Mouse (Mus musculus): ENCODE data around the gene Supt7l.
"Not testable (repeated sequence)": the region's sequence is repeated elsewhere in the genome, so short reads cannot be mapped to it uniquely, and the experiment has no call there.

Gene Supt7l

GRCm38 (mm10) chr5:31527707-31528106, at the start of gene Supt7l:
Supt7l (minus strand) TSS chr5:31527807.
- DNase-seq (ENCODE audit: low spot score), result not testable (repeated sequence)

GRCm38 (mm10) chr5:31576539-31576975, 49.0 kb upstream of the Supt7l start:
- DNase-seq (ENCODE audit: low spot score), result peak; percentile 82

- no peak for DNase-seq (ENCODE audit: low spot score)
Observed at GRCm38 (mm10) chr5:31573722-31574121, 46.1 kb upstream of the Supt7l start.

- peak; percentile 34 for DNase-seq (ENCODE audit: low spot score)
Observed at GRCm38 (mm10) chr5:31571023-31571608, 43.5 kb upstream of the Supt7l start.

GRCm38 (mm10) chr5:31567951-31568657, 40.5 kb upstream of the Supt7l start:
- DNase-seq (ENCODE audit: low spot score), result no peak

- DNase-seq (ENCODE audit: low spot score), result no peak
Observed at GRCm38 (mm10) chr5:31566457-31566856, 38.9 kb upstream of the Supt7l start.

- DNase-seq (ENCODE audit: low spot score), result no peak
Observed at GRCm38 (mm10) chr5:31566026-31566425, 38.4 kb upstream of the Supt7l start.

- peak; percentile 62 for DNase-seq (ENCODE audit: low spot score)
Observed at GRCm38 (mm10) chr5:31564976-31565375, 37.4 kb upstream of the Supt7l start.

GRCm38 (mm10) chr5:31563905-31564304, 36.3 kb upstream of the Supt7l start:
- DNase-seq (ENCODE audit: low spot score), result no peak

- DNase-seq (ENCODE audit: low spot score), result peak; percentile 87
Observed at GRCm38 (mm10) chr5:31563496-31563895, 35.9 kb upstream of the Supt7l start.

- DNase-seq (ENCODE audit: low spot score), result no peak
Observed at GRCm38 (mm10) chr5:31562036-31562666, 34.5 kb upstream of the Supt7l start.

- DNase-seq (ENCODE audit: low spot score), result no peak
Observed at GRCm38 (mm10) chr5:31560352-31560751, 32.7 kb upstream of the Supt7l start.

GRCm38 (mm10) chr5:31559401-31559800, 31.8 kb upstream of the Supt7l start:
- no peak for DNase-seq (ENCODE audit: low spot score)

- peak; percentile 10 for DNase-seq (ENCODE audit: low spot score)
Observed at GRCm38 (mm10) chr5:31535228-31535627, 7.6 kb upstream of the Supt7l start.

GRCm38 (mm10) chr5:31528560-31528959, 953 bp upstream of the Supt7l start:
- DNase-seq (ENCODE audit: low spot score), result peak; percentile 24

GRCm38 (mm10) chr5:31527117-31527680, 408 bp downstream of the Supt7l start:
- peak; percentile 34 for DNase-seq (ENCODE audit: low spot score)

- peak; percentile 82 for DNase-seq (ENCODE audit: low spot score)
Observed at GRCm38 (mm10) chr5:31526354-31527116, 1.1 kb downstream of the Supt7l start, which contains the start of gene Slc4a1ap. Slc4a1ap (plus strand) TSS chr5:31526995.

- no peak for DNase-seq (ENCODE audit: low spot score)
Observed at GRCm38 (mm10) chr5:31520556-31520955, 7.1 kb downstream of the Supt7l start.

- no peak for DNase-seq (ENCODE audit: low spot score)
Observed at GRCm38 (mm10) chr5:31512481-31512880, 15.1 kb downstream of the Supt7l start.

GRCm38 (mm10) chr5:31504843-31505242, 22.8 kb downstream of the Supt7l start:
- no peak for DNase-seq (ENCODE audit: low spot score)

- peak; percentile 95 for DNase-seq (ENCODE audit: low spot score)
Observed at GRCm38 (mm10) chr5:31494513-31495297, 32.9 kb downstream of the Supt7l start, which contains the start of gene Gpn1. Gpn1 (plus strand) TSS chr5:31494741.
